Mouse (Mus musculus) lung, adult 2 months (tissue): Measurements from ENCODE around the gene Dock8. TPM values are rescaled to one million over a fixed set of nuclear protein-coding genes. Genes with fewer than 3 reads are reported as not detected.
"Not testable (repeated sequence)": the region's sequence is repeated elsewhere in the genome, so short reads cannot be mapped to it uniquely, and the experiment has no call there.

Source experiments
- DNase-seq: peaks from one replicate; pipeline ENCODE4 v3.0.0; 2022
- H3K4me1 ChIP-seq: fragments of 200-500 bp; 2 replicates; pipeline ENCODE4 v1.6.1; 2011; ENCODE audit warnings: low read length; ENCODE audit not compliant: control insufficient read depth, insufficient read depth
- H3K4me3 ChIP-seq: fragments of 200-500 bp; replicated peaks from 2 replicates; pipeline ENCODE3; 2011; ENCODE audit warnings: low read depth, mild to moderate bottlenecking, control low read depth, low read length; ENCODE audit errors: extremely low read depth
- CTCF ChIP-seq: fragments of 200-500 bp; IDR thresholded peaks from 2 replicates; pipeline ENCODE4 v1.5.1; 2011; ENCODE audit warnings: mild to moderate bottlenecking, low read length, control low read depth; ENCODE audit not compliant: insufficient read depth
- POLR2A ChIP-seq: fragments of 200-500 bp; IDR thresholded peaks from 2 replicates; pipeline ENCODE4 v1.6.1; 2011; ENCODE audit warnings: low read depth, mild to moderate bottlenecking, control low read depth, low read length, borderline replicate concordance; ENCODE audit errors: extremely low read depth
- WGBS: fragments of 180-500 bp; shearing (Covaris S2); methylation state at CpG from one replicate; pipeline ENCODE4 v1.1.7; 2018; 5-methylcytosine and 5-hydroxymethylcytosine counted together
- polyA plus RNA-seq: library from polyadenylated mRNA; depleted of rRNA; stranded (reverse); fragments of >200 nt; gene quantifications from 2 replicates; pipeline ENCODE4 v1.2.3, GENCODE M21; 2012

Gene Dock8
- polyA plus RNA-seq, 1 experiment, result 25.1 TPM

GRCm38 (mm10) chr19:24996815-24997704, 2.3 kb upstream of the Dock8 start:
- TF ChIP-seq POLR2A (no peak), CTCF (no peak)
- no peak for DNase-seq
- 55% methylated on average over 12 of the region's 12 CpGs for WGBS
- no peak overlapping the region for H3K4me3 ChIP-seq
- peaks cover 8% of the 10 kb centered on the region; the same call in 1 of the 2 replicates for H3K4me1 ChIP-seq

- H3K4me1 ChIP-seq, result peaks cover 8% of the 10 kb centered on the region; the same call in 1 of the 2 replicates
- 58% methylated on average over 5 of the region's 5 CpGs for WGBS
- TF ChIP-seq CTCF, result no peak
- H3K4me3 ChIP-seq, result no peak overlapping the region
- DNase-seq, result no peak
Observed at GRCm38 (mm10) chr19:24998561-24998960, 773 bp upstream of the Dock8 start.

- Histone ChIP-seq H3K4me1 (peaks cover 8% of the 10 kb centered on the region; the same call in 1 of the 2 replicates), H3K4me3 (peak overlapping the region; percentile 39)
- peak; percentile 26 for DNase-seq
- 11% methylated on average over 9 of the region's 9 CpGs for WGBS
- TF ChIP-seq POLR2A (no peak), CTCF (no peak)
Observed at GRCm38 (mm10) chr19:25000153-25000552, 819 bp downstream of the Dock8 start.

- Histone ChIP-seq H3K4me1 (peaks cover 8% of the 10 kb centered on the region; the same call in 1 of the 2 replicates), H3K4me3 (no peak overlapping the region)
- WGBS, result 81% methylated on average over 6 of the region's 6 CpGs
- no peak for DNase-seq
- TF ChIP-seq CTCF, result no peak
- no peak for TF ChIP-seq POLR2A
Observed at GRCm38 (mm10) chr19:25002032-25002431, 2.7 kb downstream of the Dock8 start.

- TF ChIP-seq POLR2A, result no peak
- no peak for TF ChIP-seq CTCF
- 79% methylated on average over 3 of the region's 3 CpGs for WGBS
- Histone ChIP-seq H3K4me3 (no peak overlapping the region), H3K4me1 (peaks cover 8% of the 10 kb centered on the region; the same call in 1 of the 2 replicates)
- DNase-seq, result no peak
Observed at GRCm38 (mm10) chr19:25002828-25003227, 3.5 kb downstream of the Dock8 start.

GRCm38 (mm10) chr19:25003810-25004209, 4.5 kb downstream of the Dock8 start:
- DNase-seq, result no peak
- TF ChIP-seq CTCF, result no peak
- no peak for TF ChIP-seq POLR2A
- Histone ChIP-seq H3K4me3 (no peak overlapping the region), H3K4me1 (peaks cover 8% of the 10 kb centered on the region; the same call in 1 of the 2 replicates)
- WGBS, result 50% methylated on average over 4 of the region's 4 CpGs

GRCm38 (mm10) chr19:25006686-25007085, 7.4 kb downstream of the Dock8 start:
- no peak for DNase-seq
- H3K4me3 ChIP-seq, result no peak overlapping the region
- peaks cover 2% of the 10 kb centered on the region; the same call in 1 of the 2 replicates for H3K4me1 ChIP-seq
- 75% methylated on average over 1 of the region's 1 CpGs for WGBS
- TF ChIP-seq CTCF, result no peak

- no peak for DNase-seq
- no peak for TF ChIP-seq POLR2A
- TF ChIP-seq CTCF, result no peak
- WGBS, result 98% methylated on average over 2 of the region's 2 CpGs
- peaks cover 2% of the 10 kb centered on the region; the same call in 1 of the 2 replicates for H3K4me1 ChIP-seq
- H3K4me3 ChIP-seq, result no peak overlapping the region
Observed at GRCm38 (mm10) chr19:25008509-25008908, 9.2 kb downstream of the Dock8 start.

- WGBS, result 82% methylated on average over 6 of the region's 6 CpGs
- no peak for DNase-seq
- TF ChIP-seq POLR2A, result no peak
- TF ChIP-seq CTCF, result no peak
- Histone ChIP-seq H3K4me3 (no peak overlapping the region), H3K4me1 (no peaks in the 10 kb centered on the region; the same call in 1 of the 2 replicates)
Observed at GRCm38 (mm10) chr19:25022766-25023165, 23.4 kb downstream of the Dock8 start.

- Histone ChIP-seq H3K4me1 (peaks cover under 1% of the 10 kb centered on the region; the same call in 1 of the 2 replicates), H3K4me3 (no peak overlapping the region)
- no peak for TF ChIP-seq POLR2A
- TF ChIP-seq CTCF, result no peak
- 69% methylated on average over 4 of the region's 4 CpGs for WGBS
- no peak for DNase-seq
Observed at GRCm38 (mm10) chr19:25031765-25032164, 32.4 kb downstream of the Dock8 start.

GRCm38 (mm10) chr19:25033008-25033407, 33.7 kb downstream of the Dock8 start:
- WGBS, result 77% methylated on average over 9 of the region's 18 CpGs
- DNase-seq, H3K4me3 ChIP-seq, H3K4me1 ChIP-seq: not testable (repeated sequence)
